Mouse (Mus musculus) 416B (cell line): ENCODE data around the gene Prcp.

ENCODE experiments used
- DNase-seq: peaks from one replicate; pipeline ENCODE4 v3.0.0; 2011; ENCODE audit warnings: low read depth

Gene Prcp

GRCm38 (mm10) chr7:92874116-92874675 is at the start of gene Prcp, which contains the start of gene Ddias:
TSS of gene Prcp (plus strand) at chr7:92874470.
TSS of gene Ddias (minus strand) at chr7:92874247.
- peak; percentile 95 for DNase-seq

DNA sequence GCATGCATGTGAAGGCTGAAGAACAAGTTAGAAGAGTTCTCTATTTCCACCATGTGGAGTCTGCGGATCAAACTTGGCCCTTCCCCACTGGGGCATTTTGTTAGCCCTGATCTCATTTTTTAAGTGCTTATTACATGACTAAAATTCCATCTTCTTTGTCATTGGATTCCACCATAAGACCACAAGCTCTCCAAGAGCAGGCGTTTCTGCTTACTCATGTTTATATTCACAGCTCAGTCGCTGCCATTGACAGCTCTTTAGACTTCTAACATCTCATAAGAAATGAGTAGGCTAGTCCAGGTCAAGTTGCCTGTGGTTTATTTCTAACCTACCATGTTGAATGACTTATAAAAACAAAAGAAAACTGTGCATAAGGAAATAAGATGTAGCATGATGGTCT is 48.0 kb upstream of the Prcp start:
- DNase-seq: no peak

DNA sequence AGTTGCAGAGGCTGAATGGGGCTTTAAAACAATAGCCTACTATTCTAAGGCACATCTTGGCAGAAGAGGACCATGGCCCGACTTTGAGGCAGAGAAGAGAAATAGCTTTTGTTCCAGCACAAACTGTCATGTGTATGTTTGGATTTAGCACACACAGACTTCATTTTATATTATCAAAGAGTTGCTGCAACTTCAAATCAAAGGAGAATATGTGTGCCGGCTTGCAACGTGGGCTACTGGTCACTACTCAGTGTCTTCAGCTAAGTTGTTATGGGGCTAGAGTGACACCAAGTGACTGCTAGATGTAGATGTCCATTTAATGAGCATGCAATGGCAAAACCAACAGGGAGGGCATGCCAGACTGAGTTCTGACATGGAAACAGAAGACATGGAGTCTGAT is 46.3 kb upstream of the Prcp start:
- peak; percentile 45 for DNase-seq

DNA sequence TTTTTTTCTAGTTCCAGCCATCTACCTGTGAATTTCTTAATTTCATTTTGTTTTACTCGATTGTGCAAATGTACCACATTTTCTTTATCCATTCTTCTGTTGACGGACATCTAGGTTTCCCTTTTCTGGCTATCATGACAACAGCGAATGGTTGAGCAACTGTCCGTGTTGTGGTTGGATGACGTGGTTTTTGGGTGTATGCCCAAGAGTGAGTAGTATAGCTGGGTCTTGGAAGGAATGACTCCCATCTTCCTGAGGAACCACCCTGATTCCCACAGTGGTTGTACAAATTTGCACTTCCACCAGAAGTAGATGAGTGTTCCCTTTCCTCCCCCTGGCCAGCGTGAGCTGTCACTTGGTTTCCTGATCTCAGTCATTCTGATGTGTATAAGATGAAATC is 41.9 kb upstream of the Prcp start:
- DNase-seq: peak; percentile 97

- DNase-seq: no peak
Measured at GRCm38 (mm10) chr7:92834391-92834790, 39.9 kb upstream of the Prcp start.

DNA sequence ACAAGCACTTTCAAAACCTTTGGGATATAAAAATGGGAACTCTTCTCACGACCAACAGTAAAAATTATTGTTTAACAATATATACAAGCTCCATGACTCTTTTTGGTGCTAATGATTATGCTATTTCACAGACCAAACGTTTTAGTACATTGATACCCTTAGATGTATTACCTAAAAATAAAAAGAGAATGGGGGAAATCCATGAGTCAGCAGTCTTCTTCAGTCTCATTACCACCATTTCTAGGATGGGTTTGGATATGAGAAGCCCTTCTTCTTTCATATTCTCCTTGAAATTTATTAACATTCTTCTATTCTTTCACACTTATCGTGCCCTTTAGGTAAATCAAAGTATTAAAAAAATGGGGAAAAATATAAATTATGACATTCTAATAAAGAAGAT is 37.8 kb upstream of the Prcp start:
- no peak for DNase-seq

GRCm38 (mm10) chr7:92837226-92837625 is 37.0 kb upstream of the Prcp start:
- peak; percentile 88 for DNase-seq

DNA sequence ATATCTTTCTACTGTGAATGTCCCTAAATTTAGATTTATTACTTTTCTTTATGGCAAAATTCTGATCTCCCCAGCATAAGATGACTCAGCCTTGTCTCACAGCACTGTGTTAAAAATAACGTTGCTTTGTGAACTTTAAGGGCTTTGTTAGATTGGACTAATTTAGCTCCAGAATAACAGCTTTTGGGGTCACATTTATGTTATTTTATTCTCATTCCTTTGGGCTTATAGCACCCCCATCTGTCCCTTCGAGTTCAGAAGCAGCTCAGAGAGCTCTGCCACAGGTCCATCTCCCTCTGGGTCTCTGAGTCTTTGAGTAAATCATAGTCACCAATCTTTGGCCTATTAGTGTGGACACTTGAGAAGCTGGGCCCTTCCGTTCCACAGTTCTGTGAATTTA is 36.4 kb upstream of the Prcp start:
- no peak for DNase-seq

DNA sequence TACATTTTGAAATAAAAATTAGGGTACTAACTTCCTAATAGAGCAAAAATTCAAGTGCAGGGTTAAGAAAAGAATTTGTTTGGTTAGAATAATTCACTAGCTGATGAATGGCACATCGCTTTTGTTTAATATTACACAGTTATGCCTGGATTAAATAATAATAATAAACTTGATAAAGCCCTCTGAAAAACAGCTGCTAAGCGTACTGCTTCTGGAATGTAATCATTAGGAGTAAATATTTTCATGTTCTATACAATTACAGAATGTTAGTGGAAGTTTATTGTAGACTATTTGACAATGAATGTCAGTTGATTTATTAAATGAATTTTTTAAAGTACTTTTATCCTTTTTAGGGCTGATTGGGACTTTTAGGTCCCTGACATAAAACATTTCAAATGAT is 32.0 kb upstream of the Prcp start:
- DNase-seq: no peak

DNA sequence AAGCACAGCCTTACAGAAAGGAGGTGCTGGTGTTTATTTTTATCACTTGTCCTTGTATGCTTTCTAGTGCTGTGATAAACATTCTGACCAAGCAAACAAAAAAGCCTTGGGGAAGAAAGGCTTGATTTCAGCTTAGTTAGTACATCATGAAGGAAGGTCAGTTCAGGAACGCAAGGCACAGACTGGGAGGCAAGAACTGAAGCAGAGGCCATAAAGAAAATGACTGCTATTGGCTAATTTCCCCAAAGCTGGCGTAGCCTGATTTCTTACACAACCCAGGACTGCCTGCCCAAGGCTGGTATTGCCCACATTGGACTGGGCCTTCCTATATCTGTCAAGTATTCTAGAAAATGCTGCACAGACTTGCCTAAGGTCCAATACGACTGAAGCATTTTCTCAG is 26.0 kb upstream of the Prcp start:
- no peak for DNase-seq

DNA sequence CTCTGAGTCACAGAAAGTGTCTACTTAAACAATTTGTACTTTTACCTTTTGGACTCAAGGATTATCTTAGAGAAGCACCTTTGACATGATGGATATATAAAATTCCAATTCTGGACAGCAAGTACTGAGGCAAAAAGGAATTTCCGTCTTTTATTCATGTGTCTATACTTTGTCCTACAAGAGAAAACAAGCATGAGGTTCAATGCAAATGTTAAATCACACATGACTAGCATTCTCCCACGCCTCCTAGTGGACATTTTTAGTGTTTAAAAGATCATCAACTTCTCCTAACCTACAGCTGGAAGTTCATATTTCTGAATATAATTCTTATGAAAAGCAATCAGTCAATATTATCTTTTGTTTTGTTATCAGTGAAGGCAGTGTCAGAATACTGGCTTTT is 7.7 kb upstream of the Prcp start:
- DNase-seq: peak; percentile 66

- peak; percentile 62 for DNase-seq
Measured at GRCm38 (mm10) chr7:92870161-92870560, 4.1 kb upstream of the Prcp start.

DNA sequence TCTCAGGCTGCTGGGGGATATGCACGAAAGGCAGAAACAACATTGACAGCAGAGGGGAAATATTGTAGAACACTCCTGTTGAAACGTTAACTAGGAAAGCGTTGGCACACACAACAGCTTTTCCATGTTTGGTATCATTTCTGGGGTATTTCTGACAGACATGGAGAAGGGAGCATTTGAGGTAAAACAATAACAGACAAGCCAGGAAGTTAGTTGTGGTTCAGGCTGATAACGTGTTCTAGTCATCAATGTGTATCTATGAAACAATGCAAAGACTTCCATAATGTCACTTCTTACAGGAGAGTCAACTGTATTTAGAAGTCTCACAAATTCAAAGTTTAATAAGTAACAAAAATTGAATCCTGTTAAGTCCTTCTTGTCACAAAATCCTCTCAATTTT is 2.7 kb upstream of the Prcp start:
- no peak for DNase-seq

GRCm38 (mm10) chr7:92874761-92875408 is 615 bp downstream of the Prcp start:
- DNase-seq: peak; percentile 98

DNA sequence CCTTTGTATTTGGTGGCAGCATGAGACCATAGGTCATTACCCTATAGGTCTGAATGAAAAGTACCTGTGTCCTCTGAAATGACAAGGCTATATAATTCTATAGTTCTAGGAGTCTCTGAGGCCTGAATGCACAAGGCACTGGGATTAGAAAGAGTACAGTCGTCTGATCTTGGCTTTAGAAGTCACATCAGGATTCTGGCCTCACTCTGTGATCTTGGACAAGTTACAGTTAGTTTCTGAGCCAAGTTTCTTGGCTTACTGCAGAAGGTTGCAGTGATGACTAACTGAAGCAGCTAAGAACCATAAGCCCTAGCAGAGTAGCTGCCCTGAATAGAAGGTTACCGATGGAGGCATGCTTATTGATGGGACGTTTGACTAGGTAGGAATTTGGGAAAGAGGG is 1.8 kb downstream of the Prcp start:
- peak; percentile 63 for DNase-seq

- peak; percentile 80 for DNase-seq
Measured at GRCm38 (mm10) chr7:92876538-92876937, 2.3 kb downstream of the Prcp start.

- no peak for DNase-seq
Measured at GRCm38 (mm10) chr7:92878575-92879285, 4.5 kb downstream of the Prcp start.

GRCm38 (mm10) chr7:92883850-92884716 is 9.8 kb downstream of the Prcp start:
- no peak for DNase-seq

DNA sequence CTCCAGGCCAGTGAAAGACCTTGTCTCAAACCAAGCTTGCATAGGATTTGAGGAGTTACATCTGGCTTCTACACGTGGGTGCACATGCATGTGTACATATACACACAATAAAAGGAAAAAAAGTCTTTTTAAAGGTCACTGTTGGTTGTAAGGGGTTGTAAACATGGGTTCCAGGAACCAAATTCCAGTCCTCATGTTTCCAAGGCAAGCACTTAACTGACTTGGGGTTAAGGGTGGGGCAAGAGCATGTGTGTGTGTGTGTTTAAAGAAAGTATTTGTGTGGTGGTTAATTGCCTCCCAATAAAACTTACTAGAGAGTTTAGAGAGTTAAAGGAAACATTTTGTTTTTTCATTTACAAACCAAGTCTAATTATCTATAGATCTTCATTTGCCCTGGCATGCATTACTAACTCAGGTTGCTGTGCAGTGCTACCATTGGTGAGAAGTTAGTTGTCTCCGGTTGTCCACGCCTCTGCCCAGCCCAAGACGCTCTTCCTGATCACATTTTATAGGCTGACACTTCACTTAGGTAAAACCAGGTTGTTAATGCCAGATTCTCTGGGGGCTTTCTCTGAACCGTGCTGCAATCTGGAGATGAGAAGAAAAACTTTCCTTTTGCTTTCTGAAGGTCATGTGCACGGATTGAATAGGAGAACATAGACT is 10.9 kb downstream of the Prcp start:
- DNase-seq: no peak

DNA sequence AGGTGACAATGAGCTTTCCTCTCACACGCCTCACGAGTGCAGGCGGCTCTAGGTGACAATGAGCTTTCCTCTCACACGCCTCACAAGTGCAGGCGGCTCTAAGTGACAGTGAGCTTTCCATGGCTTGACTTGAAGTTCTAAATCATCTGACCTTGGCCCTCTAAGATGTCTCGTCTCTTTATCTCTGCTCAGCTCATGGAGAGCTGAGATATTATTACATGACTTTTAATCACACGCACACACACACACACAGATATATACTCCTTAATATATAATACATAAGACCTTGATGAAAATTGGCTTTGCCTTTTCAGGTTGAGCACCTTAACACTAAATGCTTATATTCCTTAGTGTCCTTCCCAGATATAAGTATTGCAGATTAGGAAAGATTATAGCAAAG is 12.5 kb downstream of the Prcp start:
- no peak for DNase-seq

DNA sequence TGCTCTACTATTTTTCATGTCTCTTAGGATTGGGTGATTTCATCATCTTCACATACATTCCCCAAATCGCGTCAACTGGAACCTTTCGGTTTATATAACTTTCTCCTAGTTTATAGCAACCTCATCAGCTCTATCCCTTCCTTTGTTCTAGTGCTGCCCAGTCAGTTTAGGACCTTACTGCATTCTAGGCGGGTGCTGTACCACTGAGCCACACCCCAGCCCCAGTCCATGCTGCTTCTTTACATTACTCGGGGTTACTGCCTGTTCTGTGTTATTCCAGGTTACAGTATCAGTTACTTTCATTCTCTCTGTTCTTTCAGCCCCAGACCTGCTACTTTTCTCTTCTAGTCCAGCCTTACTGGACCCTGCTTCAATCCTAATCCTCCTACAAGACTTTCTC is 13.0 kb downstream of the Prcp start:
- no peak for DNase-seq

GRCm38 (mm10) chr7:92890211-92890610 is 15.9 kb downstream of the Prcp start:
- no peak for DNase-seq
